Mouse (Mus musculus) thymus, adult 2 months (tissue): Measurements from ENCODE around the gene Cbx7.

Experiments used
- CTCF ChIP-seq: fragments of 200-500 bp; IDR thresholded peaks from 2 replicates; pipeline ENCODE4 v1.5.1; 2012; ENCODE audit warnings: mild to moderate bottlenecking, control low read depth, low read length, moderate library complexity, borderline replicate concordance; ENCODE audit not compliant: control insufficient read depth, poor library complexity, insufficient read depth; ENCODE audit errors: extremely low read depth
- POLR2A ChIP-seq: fragments of 200-500 bp; IDR thresholded peaks from 2 replicates; pipeline ENCODE4 v1.6.1; 2012; ENCODE audit warnings: mild to moderate bottlenecking, low read length, control low read depth, moderate library complexity; ENCODE audit not compliant: control insufficient read depth, poor library complexity, insufficient read depth; ENCODE audit errors: extremely low read depth

DNA sequence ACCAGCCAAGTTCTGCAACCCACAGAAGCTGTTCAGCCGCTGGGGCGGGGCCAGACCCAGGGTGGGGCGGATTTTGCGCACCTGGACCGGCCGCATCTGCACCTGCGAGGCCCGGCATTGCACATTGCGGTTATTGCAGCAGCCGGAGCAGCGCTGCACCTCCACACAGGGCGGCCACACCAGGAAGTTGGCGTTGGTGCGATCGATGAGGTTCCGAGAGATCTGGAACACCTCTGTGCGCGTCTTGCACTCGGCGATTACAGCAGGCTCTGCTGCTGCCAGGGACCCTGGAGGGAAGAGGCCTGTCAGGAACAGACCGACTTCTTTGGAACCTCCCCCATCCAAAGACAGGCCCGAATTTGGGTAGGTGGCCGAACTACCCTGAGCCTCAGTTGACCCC, 30.7 kb upstream of the Cbx7 start:
- TF ChIP-seq POLR2A = no peak
- no peak for TF ChIP-seq CTCF
